8 mouse cellular contexts compared by ENCODE assay signal in genomic region chr7:125630317-125630716, GRCm38 (mm10). TPM values are rescaled to one million over a fixed set of nuclear protein-coding genes. Genes with fewer than 3 reads are reported as not detected.
DNase-seq lines count a peak whose midpoint lies in the region; ATAC-seq lines count a peak whose summit lies in the region.
"Had no signal": no experiment of that assay in that cellular context is flagged by ENCODE, and none has a peak within 500 bp of the region (broad histone marks: within the 10 kb centered on the region; RNA-seq: fewer than 3 reads in every experiment).

No protein-coding gene starts in this region.

- no peaks in the 10 kb centered on the region for H3K36me3 ChIP-seq in liver, embryonic 11.5 days (ENCODE audit: control insufficient read depth, insufficient read depth, low read length)
- H3K36me3 ChIP-seq in neural tube, embryonic 15.5 days, result no peaks in the 10 kb centered on the region
- H3K36me3 ChIP-seq: embryonic facial prominence, embryonic 13.5 days had no signal

- no peaks in the 10 kb centered on the region for H3K27me3 ChIP-seq in liver, embryonic 11.5 days (replicated peaks; ENCODE audit: control insufficient read depth, insufficient read depth, low read length)
- no peaks in the 10 kb centered on the region for H3K27me3 ChIP-seq in neural tube, embryonic 15.5 days (replicated peaks)
- H3K27me3 ChIP-seq: embryonic facial prominence, embryonic 13.5 days had no signal

- no peak overlapping the region for H3K4me2 ChIP-seq in liver, embryonic 11.5 days
- no peak overlapping the region for H3K4me2 ChIP-seq in neural tube, embryonic 15.5 days
- H3K4me2 ChIP-seq: embryonic facial prominence, embryonic 13.5 days had no signal

- no peak overlapping the region for H3K4me3 ChIP-seq in liver, embryonic 11.5 days (ENCODE audit: low read depth, low read length)
- H3K4me3 ChIP-seq in neural tube, embryonic 15.5 days (replicated peaks), result no peak overlapping the region
- H3K4me3 ChIP-seq: embryonic facial prominence, embryonic 13.5 days had no signal

- H3K27ac ChIP-seq in liver, embryonic 11.5 days (ENCODE audit: low read depth, low read length), result no peak overlapping the region
- no peak overlapping the region for H3K27ac ChIP-seq in neural tube, embryonic 15.5 days (replicated peaks)
- H3K27ac ChIP-seq: embryonic facial prominence, embryonic 13.5 days had no signal

- 31% methylated on average over 4 of the region's 4 CpGs for WGBS in liver, embryonic 11.5 days
- WGBS in neural tube, embryonic 15.5 days, result 63% methylated on average over 4 of the region's 4 CpGs

- no peaks in the 10 kb centered on the region; the same call in 1 of the 2 replicates for H3K9me3 ChIP-seq in liver, embryonic 11.5 days (ENCODE audit: control insufficient read depth, low read length)
- no peaks in the 10 kb centered on the region for H3K9me3 ChIP-seq in neural tube, embryonic 15.5 days (replicated peaks)
- H3K9me3 ChIP-seq: embryonic facial prominence, embryonic 13.5 days had no signal

- H3K4me1 ChIP-seq in liver, embryonic 11.5 days (replicated peaks; ENCODE audit: control insufficient read depth, insufficient read depth, low read length), result no peaks in the 10 kb centered on the region
- no peaks in the 10 kb centered on the region; the same call in 1 of the 2 replicates for H3K4me1 ChIP-seq in neural tube, embryonic 15.5 days

- no peak overlapping the region for H3K9ac ChIP-seq in liver, embryonic 11.5 days (ENCODE audit: low read depth, low read length)
- no peak overlapping the region for H3K9ac ChIP-seq in neural tube, embryonic 15.5 days (replicated peaks)
- H3K9ac ChIP-seq: embryonic facial prominence, embryonic 13.5 days had no signal

- ATAC-seq in liver, embryonic 11.5 days (replicated peaks; ENCODE audit: low FRiP score), result peak; percentile 64
- ATAC-seq in neutrophil, adult 5-6 weeks (ENCODE audit: extremely low read depth, insufficient number of reproducible peaks, low FRiP score, poor library complexity, severe bottlenecking), result peak; percentile 86
- ATAC-seq in frontal cortex, adult (ENCODE audit: low TSS enrichment), result no peak
- ATAC-seq in neural tube, embryonic 15.5 days (ENCODE audit: low FRiP score), result no peak

- DNase-seq in 416B (ENCODE audit: low read depth), result peak; percentile 94
- DNase-seq in B cell, adult 2 months, result peak; percentile 79 to 84
- DNase-seq in liver, embryonic 11.5 days (ENCODE audit: low spot score), result no peak
- DNase-seq in layer of hippocampus, adult 11-12 months (ENCODE audit: low spot score), result no peak

RNA-seq across cellular contexts. Expression of gene Il21r, which starts 27.1 kb away (rescaled TPM):
- 0.81 and 1.1 TPM in 2 replicates for polyA plus RNA-seq in liver, embryonic 11.5 days (2014; fragmentation: Nextera tagmentation; extraction: Ambion mirVana)
- 109 and 111 TPM in 2 replicates for total RNA-seq in neutrophil, adult 5-6 weeks (2017)
- polyA plus RNA-seq in neural tube, embryonic 15.5 days (2015; fragmentation: Nextera tagmentation; extraction: Ambion mirVana), result 0.35 and 1.8 TPM in 2 replicates

Comparison
In these comparisons a context has a peak if more than half of its experiments do, and no peak if none do; other contexts are left out.
1. DNase-seq: peak in 416B (single experiment) and B cell, adult 2 months (2 of 2); none in liver, embryonic 11.5 days (single experiment) and layer of hippocampus, adult 11-12 months (single experiment).
2. ATAC-seq: peak in liver, embryonic 11.5 days (single experiment) and neutrophil, adult 5-6 weeks (single experiment); none in frontal cortex, adult (single experiment) and neural tube, embryonic 15.5 days (single experiment).